Mouse (Mus musculus) heart, postnatal 0 days (tissue): ENCODE measurements around the gene Adra2a.

ENCODE experiments used
- CTCF ChIP-seq: IDR thresholded peaks from 2 replicates; pipeline ENCODE4 v1.5.1; 2016; ENCODE audit warnings: antibody characterized with exemption, control low read depth, low read depth
- EP300 ChIP-seq: IDR thresholded peaks from 2 replicates; pipeline ENCODE4 v1.6.1; 2016; ENCODE audit warnings: antibody characterized with exemption, low read depth

- TF ChIP-seq CTCF, result no peak
- TF ChIP-seq EP300, result no peak
Observed at GRCm38 (mm10) chr19:54040356-54041028, 3.5 kb upstream of the Adra2a start.
